Comparison of ENCODE assay signal across 14 mouse cellular contexts in genomic region chr1:164436749-164437148, GRCm38 (mm10).
"Had no signal": no experiment of that assay in that cellular context is flagged by ENCODE, and none has a peak within 500 bp of the region (broad histone marks: within the 10 kb centered on the region; RNA-seq: fewer than 3 reads in every experiment).

No protein-coding gene starts in this region.

- H3K4me1 ChIP-seq: midbrain, embryonic 15.5 days; neural tube, embryonic 12.5 days; stomach, embryonic 15.5 days had no signal

- H3K4me3 ChIP-seq: limb, embryonic 10.5 days; liver, embryonic 15.5 days; megakaryocyte, embryonic 14.5 days; midbrain, embryonic 15.5 days; neural tube, embryonic 12.5 days; stomach, embryonic 15.5 days had no signal

- DNase-seq: kidney, adult 18-20 months; lung, embryonic 14.5 days; lung, postnatal 14 days; right cerebral cortex, postnatal 4 days; thymus, postnatal 4 days had no signal

- H3K27ac ChIP-seq: limb, embryonic 10.5 days; liver, embryonic 15.5 days; macrophage; midbrain, embryonic 15.5 days; neural tube, embryonic 12.5 days; stomach, embryonic 15.5 days had no signal

- H3K9ac ChIP-seq: liver, embryonic 15.5 days; lung, embryonic 14.5 days; midbrain, embryonic 15.5 days; neural tube, embryonic 12.5 days; stomach, embryonic 15.5 days had no signal

- H3K9me3 ChIP-seq: limb, embryonic 10.5 days; liver, embryonic 15.5 days; megakaryocyte, embryonic 14.5 days; midbrain, embryonic 15.5 days; neural tube, embryonic 12.5 days; stomach, embryonic 15.5 days had no signal

- H3K27me3 ChIP-seq: liver, embryonic 15.5 days; midbrain, embryonic 15.5 days; neural tube, embryonic 12.5 days; stomach, embryonic 15.5 days had no signal

- H3K4me2 ChIP-seq: liver, embryonic 11.5 days; liver, embryonic 15.5 days; lung, embryonic 14.5 days; midbrain, embryonic 11.5 days; midbrain, embryonic 15.5 days; neural tube, embryonic 12.5 days; stomach, embryonic 15.5 days had no signal
